Mouse (Mus musculus): ENCODE results near the gene Wbp1l. TPM values are rescaled to one million over a fixed set of nuclear protein-coding genes. Genes with fewer than 3 reads are reported as not detected.

The Wbp1l gene
- polyA plus RNA-seq, 1 experiment, result 16.9 TPM

DNA sequence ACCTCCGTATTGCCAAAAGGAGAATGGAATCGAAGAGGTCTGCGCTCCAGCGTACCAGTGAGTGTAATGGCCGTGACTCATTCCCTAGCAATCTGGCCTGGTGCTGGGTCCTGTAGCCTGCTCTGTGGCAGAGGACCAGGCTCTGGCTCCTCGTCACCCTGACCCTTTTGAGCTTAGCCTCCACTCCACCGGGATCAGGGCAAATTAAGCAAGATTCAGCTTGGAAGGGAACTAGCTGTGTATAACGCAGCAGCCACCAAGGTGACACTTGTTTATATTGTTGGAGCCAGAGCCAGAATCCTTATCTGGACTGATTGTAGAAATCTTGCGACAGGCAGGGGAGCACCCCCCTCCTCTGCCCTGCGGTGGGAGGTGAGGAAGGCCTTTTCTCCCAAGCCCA is 29.5 kb downstream of the Wbp1l start:
- TF ChIP-seq CTCF (IDR thresholded peaks at IDR 0.05; ENCODE audit: control insufficient read depth, insufficient read depth, insufficient replicate concordance, low read depth, low read length) (no peak), POLR2A (IDR thresholded peaks at IDR 0.05; ENCODE audit: control insufficient read depth, low read depth, low read length) (no peak)
- H3K27me3 ChIP-seq (ENCODE audit: control insufficient read depth, insufficient read depth, low read length), result no peaks in the 10 kb centered on the region
- no peak overlapping the region for H3K27ac ChIP-seq (ENCODE audit: control insufficient read depth, insufficient read depth, low read depth, low read length)
- no peaks in the 10 kb centered on the region for H3K36me3 ChIP-seq (ENCODE audit: control insufficient read depth, insufficient read depth, low read length)
- H3K4me3 ChIP-seq (ENCODE audit: control insufficient read depth, low read depth, low read length), result no peak overlapping the region
- H3K4me1 ChIP-seq (ENCODE audit: control insufficient read depth, insufficient read depth, low read length), result peaks cover 9% of the 10 kb centered on the region

DNA sequence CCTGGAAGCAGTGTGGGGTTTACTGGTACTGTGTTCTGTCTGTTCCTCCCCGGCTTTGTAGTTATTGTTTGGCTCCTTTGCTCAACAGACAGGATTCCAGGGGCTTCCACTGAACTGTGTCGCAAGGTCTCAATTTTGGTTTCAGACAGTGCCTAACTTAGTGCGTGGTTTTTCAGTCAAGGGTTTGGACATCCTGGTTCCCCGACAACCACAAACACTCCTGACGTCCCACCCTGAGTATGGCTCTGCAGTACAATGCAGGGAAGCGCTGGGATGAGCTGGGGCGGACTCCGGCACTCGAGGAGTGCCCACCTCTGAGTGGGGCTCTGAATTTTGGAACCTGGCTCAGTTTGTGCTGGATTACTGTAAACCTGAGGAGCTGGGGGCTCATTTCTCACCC is 30.9 kb downstream of the Wbp1l start:
- TF ChIP-seq POLR2A (IDR thresholded peaks at IDR 0.05; ENCODE audit: control insufficient read depth, low read depth, low read length) (no peak), CTCF (IDR thresholded peaks at IDR 0.05; ENCODE audit: control insufficient read depth, insufficient read depth, insufficient replicate concordance, low read depth, low read length) (no peak)
- H3K27me3 ChIP-seq (ENCODE audit: control insufficient read depth, insufficient read depth, low read length), result no peaks in the 10 kb centered on the region
- H3K36me3 ChIP-seq (ENCODE audit: control insufficient read depth, insufficient read depth, low read length), result no peaks in the 10 kb centered on the region
- H3K27ac ChIP-seq (ENCODE audit: control insufficient read depth, insufficient read depth, low read depth, low read length), result no peak overlapping the region
- peaks cover 6% of the 10 kb centered on the region for H3K4me1 ChIP-seq (ENCODE audit: control insufficient read depth, insufficient read depth, low read length)
- H3K4me3 ChIP-seq (ENCODE audit: control insufficient read depth, low read depth, low read length), result no peak overlapping the region

DNA sequence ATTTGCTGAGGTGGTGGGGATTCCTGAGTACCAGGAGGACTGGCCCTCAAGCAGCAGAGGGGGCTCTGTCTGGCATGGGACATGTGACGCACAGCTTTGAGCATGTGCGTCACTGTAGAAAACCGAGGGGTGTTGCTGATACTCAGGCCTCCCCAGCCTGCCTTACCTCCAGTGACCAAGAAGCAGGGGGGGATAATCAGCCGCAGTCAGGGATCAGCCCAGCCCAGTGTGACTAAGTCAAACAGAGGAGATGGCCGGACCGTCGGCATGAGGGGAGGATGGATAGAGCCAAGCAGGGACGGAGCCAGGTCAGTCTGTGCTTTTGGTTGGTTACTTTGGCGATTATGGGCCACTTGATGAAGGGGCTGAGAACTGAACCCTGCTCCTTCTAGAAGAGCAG is 32.8 kb downstream of the Wbp1l start:
- TF ChIP-seq CTCF (IDR thresholded peaks at IDR 0.05; ENCODE audit: control insufficient read depth, insufficient read depth, insufficient replicate concordance, low read depth, low read length), result no peak
- no peak for TF ChIP-seq POLR2A (IDR thresholded peaks at IDR 0.05; ENCODE audit: control insufficient read depth, low read depth, low read length)

DNA sequence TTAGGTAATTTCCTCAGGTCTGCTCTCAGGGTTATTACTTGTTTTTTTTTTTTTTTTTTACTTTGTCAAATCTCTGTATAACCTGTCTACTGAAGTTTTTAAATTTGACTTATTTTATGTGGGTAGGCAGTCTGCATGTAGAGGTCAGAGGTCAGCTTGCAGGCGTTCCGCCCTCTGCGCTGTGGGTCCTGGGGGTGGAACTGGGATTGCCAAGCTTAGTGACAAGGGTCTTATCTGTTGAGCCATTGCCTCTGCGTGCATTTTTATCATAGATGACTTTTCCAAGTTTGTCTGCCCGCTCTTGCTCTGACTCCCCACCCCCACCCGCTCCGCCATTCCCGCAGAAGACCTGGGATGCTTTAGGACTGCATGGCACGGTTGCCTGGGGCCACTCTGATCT is 36.9 kb downstream of the Wbp1l start:
- TF ChIP-seq POLR2A (IDR thresholded peaks at IDR 0.05; ENCODE audit: control insufficient read depth, low read depth, low read length) (no peak), CTCF (IDR thresholded peaks at IDR 0.05; ENCODE audit: control insufficient read depth, insufficient read depth, insufficient replicate concordance, low read depth, low read length) (no peak)
- H3K27ac ChIP-seq (ENCODE audit: control insufficient read depth, insufficient read depth, low read depth, low read length), result no peak overlapping the region
- peaks cover 2% of the 10 kb centered on the region for H3K4me1 ChIP-seq (ENCODE audit: control insufficient read depth, insufficient read depth, low read length)
- no peaks in the 10 kb centered on the region for H3K36me3 ChIP-seq (ENCODE audit: control insufficient read depth, insufficient read depth, low read length)
- no peaks in the 10 kb centered on the region for H3K27me3 ChIP-seq (ENCODE audit: control insufficient read depth, insufficient read depth, low read length)
- H3K4me3 ChIP-seq (ENCODE audit: control insufficient read depth, low read depth, low read length), result no peak overlapping the region

More for the DNA sequence above, 32.8 kb downstream of the Wbp1l start:
- peaks cover 6% of the 10 kb centered on the region for H3K4me1 ChIP-seq (ENCODE audit: control insufficient read depth, insufficient read depth, low read length)
- H3K36me3 ChIP-seq (ENCODE audit: control insufficient read depth, insufficient read depth, low read length), result no peaks in the 10 kb centered on the region
- no peak overlapping the region for H3K4me3 ChIP-seq (ENCODE audit: control insufficient read depth, low read depth, low read length)
- H3K27ac ChIP-seq (ENCODE audit: control insufficient read depth, insufficient read depth, low read depth, low read length), result no peak overlapping the region; the same call in 1 of the 2 replicates
- no peaks in the 10 kb centered on the region for H3K27me3 ChIP-seq (ENCODE audit: control insufficient read depth, insufficient read depth, low read length)

DNA sequence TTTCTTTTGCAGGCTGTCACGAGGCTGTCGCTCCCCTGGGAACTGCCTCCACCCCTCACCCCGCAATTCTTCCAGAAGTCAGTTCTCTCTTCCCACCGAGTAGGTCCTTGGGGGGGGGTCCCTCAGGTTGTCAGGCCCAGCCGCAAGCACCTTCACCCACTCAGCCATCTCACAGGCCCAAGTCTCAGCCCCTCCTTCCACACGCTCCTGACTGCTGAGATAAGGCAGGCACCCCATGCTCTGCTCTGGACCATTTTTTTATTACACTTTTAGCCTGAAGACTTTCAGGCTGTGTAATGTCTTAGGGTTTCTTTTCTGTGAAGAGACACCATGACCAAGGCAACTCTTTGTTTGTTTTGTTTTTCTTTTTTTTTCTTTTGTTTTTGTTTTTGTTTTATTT is 38.7 kb downstream of the Wbp1l start:
- TF ChIP-seq POLR2A (IDR thresholded peaks at IDR 0.05; ENCODE audit: control insufficient read depth, low read depth, low read length) (no peak), CTCF (IDR thresholded peaks at IDR 0.05; ENCODE audit: control insufficient read depth, insufficient read depth, insufficient replicate concordance, low read depth, low read length) (no peak)
- Histone ChIP-seq H3K4me1 (ENCODE audit: control insufficient read depth, insufficient read depth, low read length) (peaks cover 7% of the 10 kb centered on the region), H3K27me3 (ENCODE audit: control insufficient read depth, insufficient read depth, low read length) (no peaks in the 10 kb centered on the region), H3K4me3 (ENCODE audit: control insufficient read depth, low read depth, low read length) (no peak overlapping the region), H3K36me3 (ENCODE audit: control insufficient read depth, insufficient read depth, low read length) (no peaks in the 10 kb centered on the region), H3K27ac (ENCODE audit: control insufficient read depth, insufficient read depth, low read depth, low read length) (no peak overlapping the region)

DNA sequence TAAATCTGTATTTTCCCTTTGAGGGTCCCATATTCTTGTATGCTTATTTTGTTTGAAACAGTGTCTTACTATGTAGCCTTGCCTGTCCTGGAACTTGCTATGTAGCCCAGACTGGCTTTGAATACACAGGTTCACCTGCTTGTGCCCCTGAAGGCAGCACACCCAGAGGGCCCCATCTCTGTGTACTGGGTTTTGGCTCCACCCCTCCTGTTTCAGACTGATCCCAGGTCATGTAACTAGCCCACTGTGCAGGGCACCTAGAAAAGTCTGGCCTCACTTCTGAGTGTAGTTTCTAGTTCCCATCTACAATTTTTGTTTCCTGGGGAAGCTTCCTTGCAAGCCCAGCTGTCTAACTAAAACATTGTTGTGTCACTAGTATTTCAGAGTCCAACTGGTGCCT is 40.2 kb downstream of the Wbp1l start:
- Histone ChIP-seq H3K27ac (ENCODE audit: control insufficient read depth, insufficient read depth, low read depth, low read length) (no peak overlapping the region), H3K27me3 (ENCODE audit: control insufficient read depth, insufficient read depth, low read length) (no peaks in the 10 kb centered on the region), H3K4me1 (ENCODE audit: control insufficient read depth, insufficient read depth, low read length) (peaks cover 11% of the 10 kb centered on the region), H3K36me3 (ENCODE audit: control insufficient read depth, insufficient read depth, low read length) (no peaks in the 10 kb centered on the region), H3K4me3 (ENCODE audit: control insufficient read depth, low read depth, low read length) (no peak overlapping the region)
- TF ChIP-seq POLR2A (IDR thresholded peaks at IDR 0.05; ENCODE audit: control insufficient read depth, low read depth, low read length) (no peak), CTCF (IDR thresholded peaks at IDR 0.05; ENCODE audit: control insufficient read depth, insufficient read depth, insufficient replicate concordance, low read depth, low read length) (no peak)

DNA sequence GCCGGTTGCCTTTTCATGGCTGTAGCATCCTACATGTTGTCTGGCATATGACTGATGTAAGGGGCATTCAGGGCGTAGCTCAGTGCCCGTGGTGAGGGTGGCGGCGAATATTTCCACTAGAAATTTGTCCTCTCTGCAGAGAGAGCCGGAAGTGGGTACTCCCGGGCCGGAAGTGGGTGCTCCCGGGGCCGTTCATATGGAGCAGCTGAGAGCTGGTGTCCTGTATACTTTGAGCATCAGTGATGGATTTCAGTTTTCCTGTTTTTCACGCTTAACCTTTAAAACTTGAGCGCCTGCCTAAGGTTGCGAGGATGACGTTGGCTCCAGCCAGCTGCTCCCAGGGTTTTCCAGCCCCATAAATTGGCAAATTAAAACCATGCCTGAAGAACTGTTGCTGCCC is 40.6 kb downstream of the Wbp1l start:
- Histone ChIP-seq H3K4me3 (ENCODE audit: control insufficient read depth, low read depth, low read length) (no peak overlapping the region), H3K4me1 (ENCODE audit: control insufficient read depth, insufficient read depth, low read length) (peaks cover 14% of the 10 kb centered on the region), H3K27me3 (ENCODE audit: control insufficient read depth, insufficient read depth, low read length) (no peaks in the 10 kb centered on the region), H3K27ac (ENCODE audit: control insufficient read depth, insufficient read depth, low read depth, low read length) (no peak overlapping the region), H3K36me3 (ENCODE audit: control insufficient read depth, insufficient read depth, low read length) (no peaks in the 10 kb centered on the region)
- no peak for TF ChIP-seq CTCF (IDR thresholded peaks at IDR 0.05; ENCODE audit: control insufficient read depth, insufficient read depth, insufficient replicate concordance, low read depth, low read length)
- no peak for TF ChIP-seq POLR2A (IDR thresholded peaks at IDR 0.05; ENCODE audit: control insufficient read depth, low read depth, low read length)

DNA sequence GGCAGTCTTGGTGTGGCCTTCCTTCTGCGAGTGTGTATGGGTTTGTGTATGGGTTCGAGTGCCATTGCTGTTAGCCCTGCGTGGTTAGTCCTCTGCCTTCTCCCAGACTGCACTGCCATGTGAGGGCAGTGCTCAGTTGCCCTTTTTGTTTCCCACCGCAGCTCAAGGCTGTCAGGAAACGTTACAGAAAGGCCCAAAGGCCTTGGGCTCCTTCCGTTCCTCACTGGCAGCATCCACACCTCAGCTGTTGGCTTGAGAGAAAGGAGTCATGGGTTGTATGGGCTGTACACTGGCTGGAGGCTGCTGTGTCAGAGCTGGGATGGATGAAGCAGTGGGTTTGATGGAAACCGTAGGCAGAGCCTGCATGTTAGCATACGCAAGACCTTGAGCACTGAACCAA is 41.9 kb downstream of the Wbp1l start:
- H3K27me3 ChIP-seq (ENCODE audit: control insufficient read depth, insufficient read depth, low read length), result no peaks in the 10 kb centered on the region
- no peak overlapping the region for H3K4me3 ChIP-seq (ENCODE audit: control insufficient read depth, low read depth, low read length)
- TF ChIP-seq CTCF (IDR thresholded peaks at IDR 0.05; ENCODE audit: control insufficient read depth, insufficient read depth, insufficient replicate concordance, low read depth, low read length), result no peak
- no peak for TF ChIP-seq POLR2A (IDR thresholded peaks at IDR 0.05; ENCODE audit: control insufficient read depth, low read depth, low read length)
- no peak overlapping the region; the same call in 1 of the 2 replicates for H3K27ac ChIP-seq (ENCODE audit: control insufficient read depth, insufficient read depth, low read depth, low read length)
- no peaks in the 10 kb centered on the region; the same call in 1 of the 2 replicates for H3K36me3 ChIP-seq (ENCODE audit: control insufficient read depth, insufficient read depth, low read length)
- H3K4me1 ChIP-seq (ENCODE audit: control insufficient read depth, insufficient read depth, low read length), result peaks cover 17% of the 10 kb centered on the region
